Mouse (Mus musculus): ENCODE measurements around the gene Lrrc28.
A peak's percentile ranks its signal among the peaks of the same experiment; 100 is the strongest.

Lrrc28 gene

GRCm38 (mm10) chr7:67596322-67596721 lies 48.7 kb downstream of the Lrrc28 start:
- DNase-seq (ENCODE audit: low spot score): no peak

GRCm38 (mm10) chr7:67593902-67594301 lies 51.2 kb downstream of the Lrrc28 start:
- no peak for DNase-seq (ENCODE audit: low spot score)

- no peak for DNase-seq (ENCODE audit: low spot score)
Observed at GRCm38 (mm10) chr7:67592670-67593069, 52.4 kb downstream of the Lrrc28 start.

GRCm38 (mm10) chr7:67588743-67589142 lies 56.3 kb downstream of the Lrrc28 start:
- DNase-seq (ENCODE audit: low spot score): no peak

- DNase-seq (ENCODE audit: low spot score): no peak
Observed at GRCm38 (mm10) chr7:67586479-67586878, 58.6 kb downstream of the Lrrc28 start.

GRCm38 (mm10) chr7:67583852-67584251 lies 61.2 kb downstream of the Lrrc28 start:
- DNase-seq (ENCODE audit: low spot score): no peak

- peak; percentile 51 for DNase-seq (ENCODE audit: low spot score)
Observed at GRCm38 (mm10) chr7:67578783-67579482, 66.1 kb downstream of the Lrrc28 start.

- no peak for DNase-seq (ENCODE audit: low spot score)
Observed at GRCm38 (mm10) chr7:67578044-67578443, 67.0 kb downstream of the Lrrc28 start.

- no peak for DNase-seq (ENCODE audit: low spot score)
Observed at GRCm38 (mm10) chr7:67566510-67567237, 78.4 kb downstream of the Lrrc28 start.

- no peak for DNase-seq (ENCODE audit: low spot score)
Observed at GRCm38 (mm10) chr7:67565132-67565531, 79.9 kb downstream of the Lrrc28 start.

- peak; percentile 67 for DNase-seq (ENCODE audit: low spot score)
Observed at GRCm38 (mm10) chr7:67562176-67562575, 82.9 kb downstream of the Lrrc28 start.

GRCm38 (mm10) chr7:67559486-67559885 lies 85.6 kb downstream of the Lrrc28 start:
- DNase-seq (ENCODE audit: low spot score): no peak

GRCm38 (mm10) chr7:67558230-67558629 lies 86.8 kb downstream of the Lrrc28 start:
- no peak for DNase-seq (ENCODE audit: low spot score)

- no peak for DNase-seq (ENCODE audit: low spot score)
Observed at GRCm38 (mm10) chr7:67554863-67555262, 90.2 kb downstream of the Lrrc28 start.

GRCm38 (mm10) chr7:67551242-67551641 lies 93.8 kb downstream of the Lrrc28 start:
- no peak for DNase-seq (ENCODE audit: low spot score)

- DNase-seq (ENCODE audit: low spot score): peak; percentile 85
Observed at GRCm38 (mm10) chr7:67549073-67549561, 96.0 kb downstream of the Lrrc28 start.

- DNase-seq (ENCODE audit: low spot score): no peak
Observed at GRCm38 (mm10) chr7:67548599-67549041, 96.4 kb downstream of the Lrrc28 start.

- no peak for DNase-seq (ENCODE audit: low spot score)
Observed at GRCm38 (mm10) chr7:67546282-67546681, 98.8 kb downstream of the Lrrc28 start.

GRCm38 (mm10) chr7:67544586-67544985 lies 100.5 kb downstream of the Lrrc28 start:
- DNase-seq (ENCODE audit: low spot score): no peak

GRCm38 (mm10) chr7:67543641-67544040 lies 101.4 kb downstream of the Lrrc28 start:
- no peak for DNase-seq (ENCODE audit: low spot score)

- DNase-seq (ENCODE audit: low spot score): no peak
Observed at GRCm38 (mm10) chr7:67536588-67537372, 108.3 kb downstream of the Lrrc28 start.

- no peak for DNase-seq (ENCODE audit: low spot score)
Observed at GRCm38 (mm10) chr7:67535941-67536340, 109.1 kb downstream of the Lrrc28 start.
